Mouse (Mus musculus): ENCODE data around the gene Avpi1. TPM values are rescaled to one million over a fixed set of nuclear protein-coding genes. Genes with fewer than 3 reads are reported as not detected.
A peak's percentile ranks its signal among the peaks of the same experiment; 100 is the strongest.
"Not testable (repeated sequence)": the region's sequence is repeated elsewhere in the genome, so short reads cannot be mapped to it uniquely, and the experiment has no call there.

Gene Avpi1
- total RNA-seq, 2 experiments from 2014 or later, result 8.7 to 9.0 TPM

- DNase-seq, result no peak
- peak overlapping the region; percentile 72 for H3K4me3 ChIP-seq
- H3K27ac ChIP-seq, result no peak overlapping the region
- no peak for TF ChIP-seq CTCF (IDR thresholded peaks at IDR 0.05)
- intact Hi-C loops (cut with DNase I), result no loop called here
Observed at GRCm38 (mm10) chr19:42085690-42086089, 43.2 kb downstream of the Avpi1 start.

- intact Hi-C loops (cut with DNase I); DNase-seq; H3K27ac ChIP-seq; H3K4me3 ChIP-seq: not testable (repeated sequence)
Observed at GRCm38 (mm10) chr19:42081613-42082012, 47.2 kb downstream of the Avpi1 start.

GRCm38 (mm10) chr19:42080469-42080868 lies 48.4 kb downstream of the Avpi1 start:
- H3K27ac ChIP-seq, result no peak overlapping the region
- no peak for DNase-seq
- H3K4me3 ChIP-seq, result no peak overlapping the region
- TF ChIP-seq CTCF (IDR thresholded peaks at IDR 0.05), result no peak
- intact Hi-C loops (cut with DNase I), result no loop called here

- H3K27ac ChIP-seq, result no peak overlapping the region
- intact Hi-C loops (cut with DNase I), result no loop called here
- no peak for DNase-seq
- TF ChIP-seq CTCF (IDR thresholded peaks at IDR 0.05), result no peak
- no peak overlapping the region for H3K4me3 ChIP-seq
Observed at GRCm38 (mm10) chr19:42079950-42080349, 48.9 kb downstream of the Avpi1 start.

- intact Hi-C loops (cut with DNase I), result no loop called here
Observed at GRCm38 (mm10) chr19:42079006-42079405, 49.9 kb downstream of the Avpi1 start.

GRCm38 (mm10) chr19:42078566-42078965 lies 50.3 kb downstream of the Avpi1 start:
- TF ChIP-seq CTCF (IDR thresholded peaks at IDR 0.05), result no peak
- Histone ChIP-seq H3K4me3 (no peak overlapping the region), H3K27ac (no peak overlapping the region)
- intact Hi-C loops (cut with DNase I), result no loop called here
- DNase-seq, result no peak

More at GRCm38 (mm10) chr19:42079006-42079405, 49.9 kb downstream of the Avpi1 start:
- DNase-seq, result no peak
- no peak for TF ChIP-seq CTCF (IDR thresholded peaks at IDR 0.05)
- no peak overlapping the region for H3K27ac ChIP-seq
- H3K4me3 ChIP-seq, result no peak overlapping the region

- H3K27ac ChIP-seq, result no peak overlapping the region
- H3K4me3 ChIP-seq, result no peak overlapping the region
- DNase-seq, result no peak
- no peak for TF ChIP-seq CTCF (IDR thresholded peaks at IDR 0.05)
- intact Hi-C loops (cut with DNase I), result no loop called here
Observed at GRCm38 (mm10) chr19:42075992-42076391, 52.9 kb downstream of the Avpi1 start.

GRCm38 (mm10) chr19:42075051-42075450 lies 53.8 kb downstream of the Avpi1 start:
- intact Hi-C loops (cut with DNase I), result no loop called here
- no peak overlapping the region for H3K4me3 ChIP-seq
- no peak for TF ChIP-seq CTCF (IDR thresholded peaks at IDR 0.05)
- peak overlapping the region; percentile 48 for H3K27ac ChIP-seq
- no peak for DNase-seq

Other genes starting within 250 kb of the Avpi1 start
- 10 to 100 TPM; 30.5 to 31.4 TPM for gene Rrp12, start 232.9 kb downstream of the Avpi1 start, total RNA-seq (2021)
- gene Pgam1, start 217.1 kb downstream of the Avpi1 start, total RNA-seq (2021), result 10 to 100 TPM; 14.4 to 25.0 TPM
- gene Exosc1, start 195.6 kb downstream of the Avpi1 start, total RNA-seq (2021), result 10 to 100 TPM; 16.1 to 16.8 TPM
- gene Zdhhc16, start 195.6 kb downstream of the Avpi1 start, total RNA-seq (2021), result 10 to 100 TPM; 19.4 to 21.6 TPM
- 10 to 100 TPM in 1 of 2 experiments, 1 to 10 TPM in 1; 8.8 to 10.5 TPM for gene Mms19, start 147.9 kb downstream of the Avpi1 start, total RNA-seq (2021)
- gene Ubtd1, start 147.3 kb downstream of the Avpi1 start, total RNA-seq (2021), result 10 to 100 TPM; 14.5 to 15.1 TPM
- 100 to 1,000 TPM; 154 to 235 TPM for gene Ankrd2, start 93.1 kb downstream of the Avpi1 start, total RNA-seq (2021)
- gene Hoga1, start 83.4 kb downstream of the Avpi1 start, total RNA-seq (2021), result 1 to 10 TPM; 2.9 to 3.1 TPM
- under 1 TPM; 0.28 to 0.33 TPM for gene 4933411K16Rik, start 76.8 kb downstream of the Avpi1 start, total RNA-seq (2021)
- 1 to 10 TPM; 2.2 to 4.4 TPM for gene Morn4, start 42.7 kb downstream of the Avpi1 start, total RNA-seq (2021)
- 10 to 100 TPM; 11.9 to 12.8 TPM for gene Pi4k2a, start 38.6 kb downstream of the Avpi1 start, total RNA-seq (2021)
- 1 to 10 TPM; 4.8 to 7.2 TPM for gene Marveld1, start 18.3 kb upstream of the Avpi1 start, total RNA-seq (2021)
- 10 to 100 TPM; 13.0 to 14.4 TPM for gene Zfyve27, start 34.9 kb upstream of the Avpi1 start, total RNA-seq (2021)
- gene Sfrp5, start 73.2 kb upstream of the Avpi1 start, total RNA-seq (2021), result 1 to 10 TPM; 4.2 to 5.6 TPM
- gene Golga7b, start 118.5 kb upstream of the Avpi1 start, total RNA-seq (2021), result 1 to 10 TPM; 2.3 to 2.4 TPM

All from gastrocnemius, adult 2 months (tissue).